ENCODE assay signal across 8 mouse cellular contexts in genomic region chr2:71655504-71656390, GRCm38 (mm10).
DNase-seq lines count a peak whose midpoint lies in the region; ATAC-seq and TF ChIP-seq lines count a peak whose summit lies in the region.

No protein-coding gene starts in this region.

- no peak for TF ChIP-seq POLR2A in brain, embryonic 14.5 days (IDR thresholded peaks at IDR 0.05; ENCODE audit: borderline replicate concordance, extremely low read depth, insufficient read depth, insufficient read length, poor library complexity, severe bottlenecking)

- no peaks in the 10 kb centered on the region for H3K36me3 ChIP-seq in lung, embryonic 15.5 days
- H3K36me3 ChIP-seq in limb, embryonic 13.5 days, result no peaks in the 10 kb centered on the region
- no peaks in the 10 kb centered on the region for H3K36me3 ChIP-seq in neural tube, embryonic 14.5 days (ENCODE audit: control insufficient read depth, insufficient read depth, low read length)

- H3K4me2 ChIP-seq in lung, embryonic 15.5 days, result peak overlapping the region; percentile 58
- peak overlapping the region; percentile 66 for H3K4me2 ChIP-seq in limb, embryonic 13.5 days (replicated peaks)
- peak overlapping the region; percentile 44 for H3K4me2 ChIP-seq in neural tube, embryonic 14.5 days (ENCODE audit: low read depth, low read length)

- no peak overlapping the region for H3K9ac ChIP-seq in lung, embryonic 15.5 days
- H3K9ac ChIP-seq in limb, embryonic 13.5 days, result peak overlapping the region; percentile 62
- H3K9ac ChIP-seq in neural tube, embryonic 14.5 days (replicated peaks; ENCODE audit: low read depth, low read length), result peak overlapping the region; percentile 25; the same call in 1 of the 2 replicates

- 0 out of 2 replicates have a peak overlapping the region, but pooled peaks have one; percentile 1 for H3K27ac ChIP-seq in lung, embryonic 15.5 days
- H3K27ac ChIP-seq in limb, embryonic 13.5 days, result 0 out of 2 replicates have a peak overlapping the region, but pooled peaks have one; percentile 48
- H3K27ac ChIP-seq in neural tube, embryonic 14.5 days (ENCODE audit: low read depth, low read length), result no peak overlapping the region

- H3K4me3 ChIP-seq in lung, embryonic 15.5 days, result peak overlapping the region; percentile 24
- peak overlapping the region; percentile 38 for H3K4me3 ChIP-seq in limb, embryonic 13.5 days
- peak overlapping the region; percentile 4; the same call in 1 of the 2 replicates for H3K4me3 ChIP-seq in neural tube, embryonic 14.5 days (ENCODE audit: low read depth, low read length)

- TF ChIP-seq CTCF in brain, embryonic 14.5 days (IDR thresholded peaks at IDR 0.05; ENCODE audit: borderline replicate concordance, extremely low read depth, insufficient read depth, insufficient read length), result no peak

- H3K4me1 ChIP-seq in lung, embryonic 15.5 days, result peaks cover 24% of the 10 kb centered on the region
- H3K4me1 ChIP-seq in limb, embryonic 13.5 days, result peaks cover 26% of the 10 kb centered on the region
- peaks cover 9% of the 10 kb centered on the region for H3K4me1 ChIP-seq in neural tube, embryonic 14.5 days (ENCODE audit: control insufficient read depth, insufficient read depth, low read length)

- H3K9me3 ChIP-seq in lung, embryonic 15.5 days, result no peaks in the 10 kb centered on the region
- no peaks in the 10 kb centered on the region for H3K9me3 ChIP-seq in limb, embryonic 13.5 days
- H3K9me3 ChIP-seq in neural tube, embryonic 14.5 days (ENCODE audit: control insufficient read depth, low read length), result no peaks in the 10 kb centered on the region

- peak; percentile 49 for ATAC-seq in lung, embryonic 15.5 days (ENCODE audit: borderline replicate concordance, extremely low read depth, low FRiP score, low TSS enrichment)
- ATAC-seq in limb, embryonic 13.5 days (ENCODE audit: low FRiP score, low read depth), result peak; percentile 57; the same call in 1 of the 2 replicates
- ATAC-seq in neural tube, embryonic 14.5 days (ENCODE audit: low read depth), result peak; percentile 54
- ATAC-seq in erythroid progenitor cell, adult 5-6 weeks (replicated peaks; ENCODE audit: low FRiP score, poor library complexity, severe bottlenecking), result no peak

- no peak for DNase-seq in lung, postnatal 25 days (ENCODE audit: low spot score)
- DNase-seq in brain, embryonic 14.5 days (ENCODE audit: low read depth), result peak; percentile 84
- DNase-seq in forelimb bud, embryonic 11.5 days (ENCODE audit: low read depth, low spot score), result peak; percentile 73
- no peak for DNase-seq in gastrocnemius, postnatal 14 days

- intact Hi-C loops in gastrocnemius, postnatal 14 days (cut with DNase I; ENCODE audit: low total_unique reads), result no loop called here

- WGBS in lung, embryonic 15.5 days, result 5% methylated on average over 18 of the region's 19 CpGs
- 3% methylated on average over 19 of the region's 19 CpGs for WGBS in limb, embryonic 13.5 days
- 2% methylated on average over 19 of the region's 19 CpGs for WGBS in neural tube, embryonic 14.5 days

- H3K27me3 ChIP-seq in lung, embryonic 15.5 days, result no peaks in the 10 kb centered on the region
- no peaks in the 10 kb centered on the region for H3K27me3 ChIP-seq in limb, embryonic 13.5 days
- H3K27me3 ChIP-seq in neural tube, embryonic 14.5 days (ENCODE audit: control insufficient read depth, insufficient read depth, low read length), result no peaks in the 10 kb centered on the region

Comparison
In these comparisons a context has a peak if more than half of its experiments do, and no peak if none do; other contexts are left out.
1. DNase-seq: peak in brain, embryonic 14.5 days (single experiment) and forelimb bud, embryonic 11.5 days (single experiment); none in lung, postnatal 25 days (single experiment) and gastrocnemius, postnatal 14 days (single experiment).
2. Peak in every context shown above with its lines, with median percentiles within 50 percentile points of each other: H3K4me2 ChIP-seq and H3K4me3 ChIP-seq.